Mouse (Mus musculus) CH12F3 (cell line): Measurements from ENCODE around the gene Pigk.

Experiments
- in situ Hi-C: fragments of 300-500 bp; cut with MboI; formaldehyde crosslinking; loops from 2 replicates; pipeline ENCODE4 v1.14.3; 2020; ENCODE audit warnings: low sequenced_read_pairs

The Pigk gene

GRCm38 (mm10) chr3:152928287-152928975, 214.5 kb downstream of the Pigk start:
- in situ Hi-C loops = no loop called here

GRCm38 (mm10) chr3:152929256-152929787, 215.4 kb downstream of the Pigk start:
- in situ Hi-C loops = no loop called here

GRCm38 (mm10) chr3:152929788-152930281, 215.9 kb downstream of the Pigk start:
- in situ Hi-C loops = no loop called here

- in situ Hi-C loops = no loop called here
Measured at GRCm38 (mm10) chr3:152931354-152931753, 217.5 kb downstream of the Pigk start.

- in situ Hi-C loops = no loop called here
Measured at GRCm38 (mm10) chr3:152932096-152932495, 218.2 kb downstream of the Pigk start.

- in situ Hi-C loops = no loop called here
Measured at GRCm38 (mm10) chr3:152932544-152932943, 218.6 kb downstream of the Pigk start.

- in situ Hi-C loops = no loop called here
Measured at GRCm38 (mm10) chr3:152933737-152934136, 219.8 kb downstream of the Pigk start.

- in situ Hi-C loops = no loop called here
Measured at GRCm38 (mm10) chr3:152936313-152936712, 222.4 kb downstream of the Pigk start.

- in situ Hi-C loops = no loop called here
Measured at GRCm38 (mm10) chr3:152941671-152942070, 227.8 kb downstream of the Pigk start.

GRCm38 (mm10) chr3:152942985-152943384, 229.1 kb downstream of the Pigk start:
- in situ Hi-C loops = no loop called here

GRCm38 (mm10) chr3:152944766-152945165, 230.9 kb downstream of the Pigk start:
- in situ Hi-C loops = no loop called here

- in situ Hi-C loops = no loop called here
Measured at GRCm38 (mm10) chr3:152947031-152947640, 233.2 kb downstream of the Pigk start.

- in situ Hi-C loops = no loop called here
Measured at GRCm38 (mm10) chr3:152948556-152948955, 234.7 kb downstream of the Pigk start.

GRCm38 (mm10) chr3:152949233-152949777, 235.4 kb downstream of the Pigk start:
- in situ Hi-C loops = no loop called here

GRCm38 (mm10) chr3:152950299-152950698, 236.4 kb downstream of the Pigk start:
- in situ Hi-C loops = no loop called here

- in situ Hi-C loops = no loop called here
Measured at GRCm38 (mm10) chr3:152950914-152951313, 237.0 kb downstream of the Pigk start.

- in situ Hi-C loops = no loop called here
Measured at GRCm38 (mm10) chr3:152951634-152952545, 238.0 kb downstream of the Pigk start.

- in situ Hi-C loops = no loop called here
Measured at GRCm38 (mm10) chr3:152956038-152956437, 242.1 kb downstream of the Pigk start.

GRCm38 (mm10) chr3:152956771-152957170, 242.9 kb downstream of the Pigk start:
- in situ Hi-C loops = no loop called here

- in situ Hi-C loops = no loop called here
Measured at GRCm38 (mm10) chr3:152958358-152959150, 244.7 kb downstream of the Pigk start.
